Mouse (Mus musculus): ENCODE data around the gene Nudt17. TPM values are rescaled to one million over a fixed set of nuclear protein-coding genes. Genes with fewer than 3 reads are reported as not detected.
A peak's percentile ranks its signal among the peaks of the same experiment; 100 is the strongest.

The Nudt17 gene
- total and polyA plus RNA-seq, 3 experiments = 0.21 to 1.9 (median 1.0) TPM

- Histone ChIP-seq H3K4me2 (ENCODE audit: insufficient read depth, low read depth, poor library complexity, severe bottlenecking) (no peak overlapping the region), H3K9me3 (replicated peaks; ENCODE audit: low read length) (no peaks in the 10 kb centered on the region), H3K9ac (ENCODE audit: insufficient read depth, low read depth) (0 out of 2 replicates have a peak overlapping the region, but pooled peaks have one; percentile 5), H3K4me3 (replicated peaks in 1 of 3; ENCODE audit: low read depth in 2 of 3, low read length in 2 of 3, poor library complexity in 1 of 3) (no peak overlapping the region), H3K79me2 (replicated peaks; ENCODE audit: control insufficient read depth, extremely low read depth, insufficient read depth, poor library complexity, severe bottlenecking) (no peaks in the 10 kb centered on the region), H3K4me1 (ENCODE audit: control insufficient read depth in 1 of 2, insufficient read depth in 2 of 2) (peaks cover 11 to 29% of the 10 kb centered on the region in 2 experiments), H3K27me3 (replicated peaks) (no peaks in the 10 kb centered on the region), H3K36me3 (replicated peaks in 1 of 2; ENCODE audit: control insufficient read depth in 1 of 2, insufficient read depth in 1 of 2, low read length in 1 of 2) (peaks cover 10 to 34% of the 10 kb centered on the region in 2 experiments), H3K27ac (ENCODE audit: insufficient read depth, low read depth) (peak overlapping the region; percentile 12; the same call in 1 of the 2 replicates)
- no peak for TF ChIP-seq JUN (IDR thresholded peaks at IDR 0.05; ENCODE audit: insufficient read depth, low read depth, low read length)
- no peak for TF ChIP-seq USF1 (IDR thresholded peaks at IDR 0.05; ENCODE audit: low read depth, low read length)
- no peak for TF ChIP-seq CHD2 (IDR thresholded peaks at IDR 0.05; ENCODE audit: low read length)
- no peak for TF ChIP-seq NELFE (IDR thresholded peaks at IDR 0.05; ENCODE audit: low read depth, low read length)
- no peak for TF ChIP-seq NRF1 (IDR thresholded peaks at IDR 0.05; ENCODE audit: low read depth, low read length)
- TF ChIP-seq CTCF (conservative IDR thresholded peaks at IDR 0.05 in 1 of 2, IDR thresholded peaks at IDR 0.05 in 1 of 2; ENCODE audit: low read depth in 2 of 2, low read length in 2 of 2) = no peak
- TF ChIP-seq ETS1 (conservative IDR thresholded peaks at IDR 0.05; ENCODE audit: low read depth, low read length) = no peak
- no peak for TF ChIP-seq ZC3H11A (IDR thresholded peaks at IDR 0.05; ENCODE audit: low read depth, low read length)
- TF ChIP-seq POLR2AphosphoS2 (IDR thresholded peaks at IDR 0.05; ENCODE audit: low read depth, low read length) = no peak
- TF ChIP-seq SMC3 (IDR thresholded peaks at IDR 0.05; ENCODE audit: low read depth, low read length) = no peak
- TF ChIP-seq RCOR1 (conservative IDR thresholded peaks at IDR 0.05; ENCODE audit: low read depth, low read length) = no peak
- TF ChIP-seq TBP (conservative IDR thresholded peaks at IDR 0.05; ENCODE audit: low read depth, low read length) = no peak
- TF ChIP-seq ZMIZ1 (IDR thresholded peaks at IDR 0.05; ENCODE audit: low read depth, low read length) = no peak
- dilution Hi-C loops (cut with MboI; ENCODE audit: extremely low pct_ligation_motif_present, extremely low pct_unique_long_range_greater_than_20kb, low sequenced_read_pairs) (no loop called here), in situ Hi-C loops (cut with MboI; ENCODE audit: low pct_ligation_motif_present, low pct_unique_long_range_greater_than_20kb, low sequenced_read_pairs) (loop anchor here (5.0 kb wide), 1 partner anchor 46 kb away; the partner anchor contains the start of gene Nudt17)
- DNase-seq (ENCODE audit: extremely low read depth) = no peak
Measured at GRCm38 (mm10) chr3:96660901-96661300, 47.5 kb downstream of the Nudt17 start.

Other genes starting within 250 kb of the Nudt17 start
- gene Hfe2, start 183.4 kb downstream of the Nudt17 start, total RNA-seq (2012; rRNA removed) = not detected in 2 replicates
- gene Hfe2, start 183.4 kb downstream of the Nudt17 start, total RNA-seq (2014; rRNA removed) = not detected in 2 replicates
- gene Hfe2, start 183.4 kb downstream of the Nudt17 start, polyA plus RNA-seq (2012; ENCODE audit: insufficient read length, low read depth) = not detected in 2 replicates
- 52.5 and 76.7 TPM in 2 replicates for gene Txnip, start 150.6 kb downstream of the Nudt17 start, total RNA-seq (2012; rRNA removed)
- 184 and 220 TPM in 2 replicates for gene Txnip, start 150.6 kb downstream of the Nudt17 start, total RNA-seq (2014; rRNA removed)
- gene Txnip, start 150.6 kb downstream of the Nudt17 start, polyA plus RNA-seq (2012; ENCODE audit: insufficient read length, low read depth) = 39.2 and 41.8 TPM in 2 replicates
- gene Gm16253, start 131.6 kb downstream of the Nudt17 start, total RNA-seq (2012; rRNA removed) = 0.38 and 0.72 TPM in 2 replicates
- not detected in 2 replicates for gene Gm16253, start 131.6 kb downstream of the Nudt17 start, total RNA-seq (2014; rRNA removed)
- gene Gm16253, start 131.6 kb downstream of the Nudt17 start, polyA plus RNA-seq (2012; ENCODE audit: insufficient read length, low read depth) = 0.46 TPM in 1 of 2 replicates, not detected in the other
- 10.4 and 13.7 TPM in 2 replicates for gene Polr3gl, start 114.4 kb downstream of the Nudt17 start, total RNA-seq (2012; rRNA removed)
- gene Polr3gl, start 114.4 kb downstream of the Nudt17 start, total RNA-seq (2014; rRNA removed) = 15.7 and 16.6 TPM in 2 replicates
- 18.8 and 28.4 TPM in 2 replicates for gene Polr3gl, start 114.4 kb downstream of the Nudt17 start, polyA plus RNA-seq (2012; ENCODE audit: insufficient read length, low read depth)
- 0.04 TPM in 2 replicates for gene Ankrd34a, start 111.9 kb downstream of the Nudt17 start, total RNA-seq (2012; rRNA removed)
- not detected in 2 replicates for gene Ankrd34a, start 111.9 kb downstream of the Nudt17 start, total RNA-seq (2014; rRNA removed)
- gene Ankrd34a, start 111.9 kb downstream of the Nudt17 start, polyA plus RNA-seq (2012; ENCODE audit: insufficient read length, low read depth) = 0.11 TPM in 1 of 2 replicates, not detected in the other
- gene Lix1l, start 107.4 kb downstream of the Nudt17 start, total RNA-seq (2012; rRNA removed) = 2.9 and 4.5 TPM in 2 replicates
- 3.7 and 4.6 TPM in 2 replicates for gene Lix1l, start 107.4 kb downstream of the Nudt17 start, total RNA-seq (2014; rRNA removed)
- gene Lix1l, start 107.4 kb downstream of the Nudt17 start, polyA plus RNA-seq (2012; ENCODE audit: insufficient read length, low read depth) = 4.0 and 4.7 TPM in 2 replicates
- 80.3 and 114 TPM in 2 replicates for gene Rbm8a, start 78.6 kb downstream of the Nudt17 start, total RNA-seq (2012; rRNA removed)
- 50.2 and 59.7 TPM in 2 replicates for gene Rbm8a, start 78.6 kb downstream of the Nudt17 start, total RNA-seq (2014; rRNA removed)
- 187 and 377 TPM in 2 replicates for gene Rbm8a, start 78.6 kb downstream of the Nudt17 start, polyA plus RNA-seq (2012; ENCODE audit: insufficient read length, low read depth)
- 23.4 and 23.9 TPM in 2 replicates for gene Pex11b, start 73.2 kb downstream of the Nudt17 start, total RNA-seq (2012; rRNA removed)
- 26.3 and 33.1 TPM in 2 replicates for gene Pex11b, start 73.2 kb downstream of the Nudt17 start, total RNA-seq (2014; rRNA removed)
- gene Pex11b, start 73.2 kb downstream of the Nudt17 start, polyA plus RNA-seq (2012; ENCODE audit: insufficient read length, low read depth) = 23.2 and 27.9 TPM in 2 replicates
- 0.08 and 0.13 TPM in 2 replicates for gene Gm42957, start 73.1 kb downstream of the Nudt17 start, total RNA-seq (2012; rRNA removed)
- gene Gm42957, start 73.1 kb downstream of the Nudt17 start, total RNA-seq (2014; rRNA removed) = not detected in 2 replicates
- gene Gm42957, start 73.1 kb downstream of the Nudt17 start, polyA plus RNA-seq (2012; ENCODE audit: insufficient read length, low read depth) = 0.11 TPM in 1 of 2 replicates, not detected in the other
- 0.80 and 1.2 TPM in 2 replicates for gene Itga10, start 63.0 kb downstream of the Nudt17 start, total RNA-seq (2012; rRNA removed)
- 0.36 and 0.46 TPM in 2 replicates for gene Itga10, start 63.0 kb downstream of the Nudt17 start, total RNA-seq (2014; rRNA removed)
- 1.0 and 1.2 TPM in 2 replicates for gene Itga10, start 63.0 kb downstream of the Nudt17 start, polyA plus RNA-seq (2012; ENCODE audit: insufficient read length, low read depth)
- gene Ankrd35, start 38.4 kb downstream of the Nudt17 start, total RNA-seq (2012; rRNA removed) = 6.5 and 11.2 TPM in 2 replicates
- 0.51 and 0.78 TPM in 2 replicates for gene Ankrd35, start 38.4 kb downstream of the Nudt17 start, total RNA-seq (2014; rRNA removed)
- gene Ankrd35, start 38.4 kb downstream of the Nudt17 start, polyA plus RNA-seq (2012; ENCODE audit: insufficient read length, low read depth) = 1.9 and 2.5 TPM in 2 replicates
- 10.2 and 13.1 TPM in 2 replicates for gene Pias3, start 12.2 kb downstream of the Nudt17 start, total RNA-seq (2012; rRNA removed)
- gene Pias3, start 12.2 kb downstream of the Nudt17 start, total RNA-seq (2014; rRNA removed) = 5.9 and 6.3 TPM in 2 replicates
- gene Pias3, start 12.2 kb downstream of the Nudt17 start, polyA plus RNA-seq (2012; ENCODE audit: insufficient read length, low read depth) = 20.2 and 21.4 TPM in 2 replicates
- gene Polr3c, start 19.1 kb upstream of the Nudt17 start, total RNA-seq (2012; rRNA removed) = 31.6 and 34.5 TPM in 2 replicates
- gene Polr3c, start 19.1 kb upstream of the Nudt17 start, total RNA-seq (2014; rRNA removed) = 14.6 and 18.1 TPM in 2 replicates
- gene Polr3c, start 19.1 kb upstream of the Nudt17 start, polyA plus RNA-seq (2012; ENCODE audit: insufficient read length, low read depth) = 78.3 and 79.5 TPM in 2 replicates
- 25.8 and 28.5 TPM in 2 replicates for gene Rnf115, start 19.1 kb upstream of the Nudt17 start, total RNA-seq (2012; rRNA removed)
- 79.3 and 83.5 TPM in 2 replicates for gene Rnf115, start 19.1 kb upstream of the Nudt17 start, total RNA-seq (2014; rRNA removed)
- gene Rnf115, start 19.1 kb upstream of the Nudt17 start, polyA plus RNA-seq (2012; ENCODE audit: insufficient read length, low read depth) = 61.1 and 64.7 TPM in 2 replicates
- gene Pdzk1, start 120.7 kb upstream of the Nudt17 start, total RNA-seq (2012; rRNA removed) = 0.13 TPM in 2 replicates
- gene Pdzk1, start 120.7 kb upstream of the Nudt17 start, total RNA-seq (2014; rRNA removed) = not detected in 2 replicates
- 0.11 TPM in 1 of 2 replicates, not detected in the other for gene Pdzk1, start 120.7 kb upstream of the Nudt17 start, polyA plus RNA-seq (2012; ENCODE audit: insufficient read length, low read depth)
- not detected in 2 replicates for gene Cd160, start 120.8 kb upstream of the Nudt17 start, total RNA-seq (2012; rRNA removed)
- not detected in 2 replicates for gene Cd160, start 120.8 kb upstream of the Nudt17 start, total RNA-seq (2014; rRNA removed)
- gene Cd160, start 120.8 kb upstream of the Nudt17 start, polyA plus RNA-seq (2012; ENCODE audit: insufficient read length, low read depth) = 0.15 TPM in 1 of 2 replicates, not detected in the other
- not detected in 2 replicates for gene Gja5, start 196.1 kb upstream of the Nudt17 start, total RNA-seq (2012; rRNA removed)
- gene Gja5, start 196.1 kb upstream of the Nudt17 start, total RNA-seq (2014; rRNA removed) = not detected in 2 replicates
- not detected in 2 replicates for gene Gja5, start 196.1 kb upstream of the Nudt17 start, polyA plus RNA-seq (2012; ENCODE audit: insufficient read length, low read depth)
- 27.9 and 28.9 TPM in 2 replicates for gene Gpr89, start 196.8 kb upstream of the Nudt17 start, total RNA-seq (2012; rRNA removed)
- 30.8 and 32.8 TPM in 2 replicates for gene Gpr89, start 196.8 kb upstream of the Nudt17 start, total RNA-seq (2014; rRNA removed)
- 31.3 and 31.9 TPM in 2 replicates for gene Gpr89, start 196.8 kb upstream of the Nudt17 start, polyA plus RNA-seq (2012; ENCODE audit: insufficient read length, low read depth)
- gene Gja8, start 217.5 kb upstream of the Nudt17 start, total RNA-seq (2012; rRNA removed) = 0.04 TPM in 1 of 2 replicates, not detected in the other
- gene Gja8, start 217.5 kb upstream of the Nudt17 start, total RNA-seq (2014; rRNA removed) = not detected in 2 replicates
- not detected in 2 replicates for gene Gja8, start 217.5 kb upstream of the Nudt17 start, polyA plus RNA-seq (2012; ENCODE audit: insufficient read length, low read depth)

All from CH12.LX (cell line).